Mouse (Mus musculus) cerebellum, adult 2 months (tissue): Measurements from ENCODE around the gene Fyco1.

Experiments used
- CTCF ChIP-seq: fragments of 200-500 bp; IDR thresholded peaks from 2 replicates; pipeline ENCODE4 v1.5.1; 2011; ENCODE audit warnings: low read depth, mild to moderate bottlenecking, control low read depth, low read length, moderate library complexity, borderline replicate concordance; ENCODE audit not compliant: insufficient read depth
- POLR2A ChIP-seq: fragments of 200-500 bp; IDR thresholded peaks from 2 replicates; pipeline ENCODE4 v1.6.1; 2011; ENCODE audit warnings: low read length, control low read depth, borderline replicate concordance; ENCODE audit not compliant: insufficient read depth

DNA sequence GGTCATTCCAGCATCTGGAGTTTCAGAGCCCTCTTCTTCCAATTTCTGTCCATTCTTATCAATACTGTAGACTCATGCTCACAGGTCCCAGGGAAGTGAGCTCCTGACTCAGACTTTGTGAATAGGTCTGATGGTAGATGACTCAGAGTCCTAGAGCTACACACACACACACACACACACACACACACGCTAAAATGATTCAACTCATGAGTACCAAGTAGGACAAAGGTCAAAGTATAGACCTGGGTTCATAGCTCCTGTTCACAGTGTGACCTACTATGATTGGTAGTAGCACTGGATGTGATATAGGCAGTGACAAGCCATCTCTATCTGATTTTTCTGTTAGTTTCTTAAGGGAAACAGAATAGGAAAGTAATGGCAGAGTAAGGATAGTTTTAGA, 83.3 kb downstream of the Fyco1 start:
- TF ChIP-seq POLR2A, result no peak
- TF ChIP-seq CTCF, result no peak
